ENCODE assay signal across 19 mouse cellular contexts in genomic region chrX:101733288-101733687, GRCm38 (mm10). TPM values are rescaled to one million over a fixed set of nuclear protein-coding genes. Genes with fewer than 3 reads are reported as not detected.
A peak's percentile ranks its signal among the peaks of the same experiment; 100 is the strongest.
DNase-seq lines count a peak whose midpoint lies in the region; ATAC-seq lines count a peak whose summit lies in the region.
"Had no signal": no experiment of that assay in that cellular context is flagged by ENCODE, and none has a peak within 500 bp of the region (broad histone marks: within the 10 kb centered on the region; RNA-seq: fewer than 3 reads in every experiment).

No protein-coding gene starts in this region.

- ATAC-seq in heart, embryonic 15.5 days (replicated peaks; ENCODE audit: insufficient number of reproducible peaks, insufficient read depth, low FRiP score, low read depth) = no peak
- no peak; the same call in 1 of the 2 replicates for ATAC-seq in heart, embryonic 11.5 days (replicated peaks; ENCODE audit: insufficient number of reproducible peaks, low FRiP score, low TSS enrichment)
- peak; percentile 48 for ATAC-seq in common myeloid progenitor, adult 5-6 weeks (replicated peaks; ENCODE audit: low read depth, poor library complexity, severe bottlenecking)
- peak; percentile 29; the same call in 1 of the 2 replicates for ATAC-seq in megakaryocyte, adult 5-6 weeks (ENCODE audit: poor library complexity, severe bottlenecking)
- no peak for ATAC-seq in neural tube, embryonic 15.5 days (ENCODE audit: low FRiP score)
- ATAC-seq in midbrain, embryonic 14.5 days (ENCODE audit: low FRiP score, low TSS enrichment) = no peak
- ATAC-seq: forebrain, embryonic 14.5 days; Patski had no signal

- no peak overlapping the region for H3K27ac ChIP-seq in heart, embryonic 15.5 days
- no peak overlapping the region for H3K27ac ChIP-seq in heart, embryonic 11.5 days (ENCODE audit: low read depth, low read length)
- H3K27ac ChIP-seq in neural tube, embryonic 15.5 days (replicated peaks) = no peak overlapping the region
- H3K27ac ChIP-seq in midbrain, embryonic 14.5 days (replicated peaks; ENCODE audit: low read depth, low read length) = no peak overlapping the region
- H3K27ac ChIP-seq: embryonic facial prominence, embryonic 15.5 days; forebrain, embryonic 10.5 days; gastrocnemius, adult 2 months; hindbrain, embryonic 15.5 days had no signal

- DNase-seq in 416B (ENCODE audit: low read depth) = peak; percentile 83
- DNase-seq in testis, postnatal 10 days (ENCODE audit: low spot score) = no peak
- no peak for DNase-seq in midbrain, embryonic 14.5 days
- DNase-seq: embryo, embryonic 11 days; gastrocnemius, postnatal 25 days had no signal

- H3K9ac ChIP-seq in heart, embryonic 15.5 days = no peak overlapping the region
- H3K9ac ChIP-seq in heart, embryonic 11.5 days (ENCODE audit: low read depth, low read length) = no peak overlapping the region
- no peak overlapping the region for H3K9ac ChIP-seq in neural tube, embryonic 15.5 days (replicated peaks)
- no peak overlapping the region for H3K9ac ChIP-seq in midbrain, embryonic 14.5 days (replicated peaks; ENCODE audit: low read length)
- H3K9ac ChIP-seq: embryonic facial prominence, embryonic 15.5 days; hindbrain, embryonic 15.5 days had no signal

- H3K4me2 ChIP-seq in heart, embryonic 15.5 days = peak overlapping the region; percentile 8; the same call in 1 of the 2 replicates
- H3K4me2 ChIP-seq in heart, embryonic 11.5 days = no peak overlapping the region
- no peak overlapping the region for H3K4me2 ChIP-seq in neural tube, embryonic 15.5 days
- no peak overlapping the region for H3K4me2 ChIP-seq in midbrain, embryonic 14.5 days (ENCODE audit: low read length)
- H3K4me2 ChIP-seq: embryonic facial prominence, embryonic 15.5 days; hindbrain, embryonic 15.5 days had no signal

- H3K9me3 ChIP-seq in heart, embryonic 15.5 days (replicated peaks) = no peaks in the 10 kb centered on the region
- no peaks in the 10 kb centered on the region for H3K9me3 ChIP-seq in heart, embryonic 11.5 days (replicated peaks; ENCODE audit: control insufficient read depth, low read length)
- no peaks in the 10 kb centered on the region for H3K9me3 ChIP-seq in neural tube, embryonic 15.5 days (replicated peaks)
- no peaks in the 10 kb centered on the region for H3K9me3 ChIP-seq in midbrain, embryonic 14.5 days (ENCODE audit: control insufficient read depth, low read length)
- H3K9me3 ChIP-seq: embryonic facial prominence, embryonic 15.5 days; forebrain, embryonic 10.5 days; hindbrain, embryonic 15.5 days had no signal

- no peaks in the 10 kb centered on the region for H3K36me3 ChIP-seq in heart, embryonic 15.5 days
- no peaks in the 10 kb centered on the region for H3K36me3 ChIP-seq in heart, embryonic 11.5 days (ENCODE audit: control insufficient read depth, insufficient read depth, low read length)
- H3K36me3 ChIP-seq in neural tube, embryonic 15.5 days = no peaks in the 10 kb centered on the region
- H3K36me3 ChIP-seq in midbrain, embryonic 14.5 days (ENCODE audit: control insufficient read depth, insufficient read depth, low read length) = no peaks in the 10 kb centered on the region
- H3K36me3 ChIP-seq: embryonic facial prominence, embryonic 15.5 days; forebrain, embryonic 10.5 days; hindbrain, embryonic 15.5 days had no signal

- WGBS in heart, embryonic 15.5 days = 82% methylated on average over 3 of the region's 3 CpGs
- 70% methylated on average over 3 of the region's 3 CpGs for WGBS in heart, embryonic 11.5 days (ENCODE audit: insufficient replicate concordance)
- WGBS in neural tube, embryonic 15.5 days = 90% methylated on average over 3 of the region's 3 CpGs
- WGBS in midbrain, embryonic 14.5 days = 92% methylated on average over 3 of the region's 3 CpGs

- H3K27me3 ChIP-seq in heart, embryonic 15.5 days = peaks cover 8% of the 10 kb centered on the region; the same call in 1 of the 2 replicates
- H3K27me3 ChIP-seq in heart, embryonic 11.5 days (ENCODE audit: control insufficient read depth, insufficient read depth, low read length) = peaks cover 14% of the 10 kb centered on the region
- peaks cover 10% of the 10 kb centered on the region; the same call in 1 of the 2 replicates for H3K27me3 ChIP-seq in neural tube, embryonic 15.5 days (replicated peaks)
- H3K27me3 ChIP-seq in midbrain, embryonic 14.5 days (ENCODE audit: control insufficient read depth, insufficient read depth, low read length) = no peaks in the 10 kb centered on the region

- no peak overlapping the region for H3K4me3 ChIP-seq in heart, embryonic 15.5 days
- no peak overlapping the region for H3K4me3 ChIP-seq in heart, embryonic 11.5 days (ENCODE audit: low read depth, low read length)
- no peak overlapping the region for H3K4me3 ChIP-seq in neural tube, embryonic 15.5 days (replicated peaks)
- H3K4me3 ChIP-seq in midbrain, embryonic 14.5 days (replicated peaks; ENCODE audit: low read depth, low read length) = no peak overlapping the region
- H3K4me3 ChIP-seq: embryonic facial prominence, embryonic 15.5 days; erythroblast, embryonic 14.5 days; forebrain, embryonic 10.5 days; gastrocnemius, adult 2 months; hindbrain, embryonic 15.5 days had no signal

- peaks cover 5% of the 10 kb centered on the region for H3K4me1 ChIP-seq in heart, embryonic 15.5 days (replicated peaks)
- no peaks in the 10 kb centered on the region for H3K4me1 ChIP-seq in heart, embryonic 11.5 days (ENCODE audit: control insufficient read depth, insufficient read depth, low read length)
- H3K4me1 ChIP-seq in neural tube, embryonic 15.5 days = no peaks in the 10 kb centered on the region
- no peaks in the 10 kb centered on the region for H3K4me1 ChIP-seq in midbrain, embryonic 14.5 days (ENCODE audit: control insufficient read depth, insufficient read depth, low read length)
- H3K4me1 ChIP-seq: forebrain, embryonic 10.5 days; hindbrain, embryonic 15.5 days had no signal

RNA-seq across cellular contexts. Expression of gene Cxcr3, which starts 0.8 kb away (rescaled TPM):
- 0.11 and 0.30 TPM in 2 replicates for polyA plus RNA-seq in heart, embryonic 15.5 days (2015; fragmentation: Nextera tagmentation; extraction: Ambion mirVana)
- polyA plus RNA-seq in heart, embryonic 11.5 days (2014; fragmentation: Nextera tagmentation; extraction: Ambion mirVana) = not detected in 2 replicates
- total RNA-seq in common myeloid progenitor, adult 5-6 weeks (2017) = 0.27 TPM in 1 of 2 replicates, not detected in the other
- total RNA-seq in megakaryocyte, adult 5-6 weeks (2015) = 3.4 and 4.4 TPM in 2 replicates
- total RNA-seq in megakaryocyte, adult 5-6 weeks (2017) = 4.1 TPM in 2 replicates
- 0.40 and 0.95 TPM in 2 replicates for polyA plus RNA-seq in neural tube, embryonic 15.5 days (2015; fragmentation: Nextera tagmentation; extraction: Ambion mirVana)
- polyA plus RNA-seq in midbrain, embryonic 14.5 days (2014; fragmentation: Nextera tagmentation; extraction: Ambion mirVana) = 0.36 TPM in 1 of 2 replicates, not detected in the other
- total RNA-seq: gastrocnemius, adult 2 months; MEL had no signal
- polyA plus RNA-seq: C2C12; erythroblast, embryonic 14.5 days; hindbrain, embryonic 15.5 days; Patski had no signal

Comparison
In these comparisons a context has a peak if more than half of its experiments do, and no peak if none do; other contexts are left out.
1. ATAC-seq: peak in common myeloid progenitor, adult 5-6 weeks (single experiment) and megakaryocyte, adult 5-6 weeks (single experiment); none in heart, embryonic 15.5 days (single experiment), heart, embryonic 11.5 days (single experiment), neural tube, embryonic 15.5 days (single experiment) and midbrain, embryonic 14.5 days (single experiment).